Mouse (Mus musculus): ENCODE results near the gene Pex26. TPM values are rescaled to one million over a fixed set of nuclear protein-coding genes. Genes with fewer than 3 reads are reported as not detected.

Gene Pex26
- polyA plus RNA-seq, 1 experiment: 13.6 TPM

DNA sequence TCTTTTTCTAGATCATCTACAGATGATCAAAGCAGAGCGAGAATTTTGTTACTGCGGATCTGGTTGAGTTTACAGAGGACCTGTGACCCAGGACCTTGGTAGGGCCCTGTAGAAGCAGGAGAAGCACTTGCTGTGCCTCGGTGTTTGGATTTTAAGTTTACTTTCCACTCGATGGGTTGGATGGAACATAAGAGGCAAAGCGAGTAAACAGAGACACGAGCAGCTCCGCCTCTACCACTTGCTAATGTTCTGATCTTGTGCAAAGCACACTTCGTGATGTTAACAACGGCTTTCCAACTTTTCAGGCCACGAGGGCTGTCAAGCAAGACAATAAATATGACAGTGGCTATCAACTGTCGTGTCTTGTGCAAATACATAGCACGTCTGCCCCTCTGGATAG, 20.9 kb upstream of the Pex26 start:
- Histone ChIP-seq H3K4me3 (ENCODE audit: low read depth, low read length) (no peak overlapping the region), H3K27me3 (ENCODE audit: control insufficient read depth, insufficient read depth, low read length) (no peaks in the 10 kb centered on the region), H3K36me3 (ENCODE audit: control insufficient read depth, insufficient read depth, low read length) (no peaks in the 10 kb centered on the region), H3K4me1 (ENCODE audit: control insufficient read depth, insufficient read depth, insufficient read length, low read length) (peaks cover 21% of the 10 kb centered on the region), H3K27ac (ENCODE audit: insufficient read depth, low read depth, low read length) (no peak overlapping the region)
- WGBS: 71% methylated on average over 12 of the region's 12 CpGs
- TF ChIP-seq CTCF (IDR thresholded peaks at IDR 0.05; ENCODE audit: extremely low read depth, insufficient read length, insufficient replicate concordance, low read depth, low read length): no peak
- TF ChIP-seq POLR2A (IDR thresholded peaks at IDR 0.05; ENCODE audit: low read depth, low read length): no peak

DNA sequence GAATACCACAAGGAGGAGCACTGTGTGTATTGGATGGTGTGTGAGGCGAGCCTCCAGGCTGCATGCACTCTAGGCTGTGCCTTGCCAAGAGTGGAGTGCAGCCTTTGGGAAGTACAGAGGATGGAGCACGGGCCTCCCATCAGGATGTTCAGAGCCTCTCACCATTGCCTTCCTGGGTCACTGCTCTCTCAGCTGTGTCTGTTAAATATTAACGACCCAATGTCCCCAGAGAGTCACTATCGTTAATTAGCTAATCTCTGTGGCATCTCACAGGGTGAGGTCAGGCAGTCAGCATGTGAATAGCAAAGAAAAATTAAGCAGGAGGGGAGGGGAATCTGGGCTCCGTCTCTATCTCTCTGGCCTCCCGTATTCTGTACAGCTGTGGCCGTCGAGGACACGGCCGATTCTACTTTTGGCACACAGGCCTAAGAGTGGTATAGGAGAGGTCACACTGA, 17.3 kb upstream of the Pex26 start:
- Histone ChIP-seq H3K36me3 (ENCODE audit: control insufficient read depth, insufficient read depth, low read length) (no peaks in the 10 kb centered on the region), H3K27me3 (ENCODE audit: control insufficient read depth, insufficient read depth, low read length) (no peaks in the 10 kb centered on the region), H3K27ac (ENCODE audit: insufficient read depth, low read depth, low read length) (peak overlapping the region; percentile 38), H3K4me3 (ENCODE audit: low read depth, low read length) (peak overlapping the region; percentile 21), H3K4me1 (ENCODE audit: control insufficient read depth, insufficient read depth, insufficient read length, low read length) (peaks cover 15% of the 10 kb centered on the region)
- WGBS: 18% methylated on average over 10 of the region's 10 CpGs
- TF ChIP-seq CTCF (IDR thresholded peaks at IDR 0.05; ENCODE audit: extremely low read depth, insufficient read length, insufficient replicate concordance, low read depth, low read length): no peak

DNA sequence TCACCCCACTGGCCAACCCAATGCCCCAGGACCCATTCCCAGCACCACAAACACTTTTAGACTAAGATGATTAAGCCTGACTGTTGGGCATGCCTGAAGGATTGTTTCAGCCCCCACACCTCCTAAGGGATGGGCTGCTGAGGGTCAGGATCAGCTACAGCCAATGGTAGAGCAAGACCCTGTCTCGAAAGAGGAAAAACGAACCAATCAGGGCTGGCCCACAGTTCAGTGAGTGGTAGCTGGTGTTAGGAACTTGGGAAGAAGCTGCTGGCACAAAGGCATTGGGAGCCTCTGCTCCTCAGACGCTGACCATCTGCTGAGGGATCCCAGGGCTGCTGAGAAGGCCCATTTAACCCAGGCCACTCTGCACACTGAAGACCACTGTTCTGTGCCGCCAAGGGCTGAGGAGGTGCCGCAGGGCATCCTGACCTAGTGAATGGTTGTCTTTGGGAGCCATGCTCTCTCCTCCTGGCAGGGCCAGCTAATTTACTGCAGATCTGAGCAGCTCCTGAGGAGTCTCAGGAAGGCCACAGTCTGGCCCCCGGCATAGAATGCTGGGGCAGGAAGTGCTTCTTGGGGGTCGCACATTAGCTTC, 16.0 kb upstream of the Pex26 start:
- H3K27ac ChIP-seq (ENCODE audit: insufficient read depth, low read depth, low read length): no peak overlapping the region
- H3K36me3 ChIP-seq (ENCODE audit: control insufficient read depth, insufficient read depth, low read length): no peaks in the 10 kb centered on the region
- no peaks in the 10 kb centered on the region for H3K27me3 ChIP-seq (ENCODE audit: control insufficient read depth, insufficient read depth, low read length)
- TF ChIP-seq POLR2A (IDR thresholded peaks at IDR 0.05; ENCODE audit: low read depth, low read length): no peak
- TF ChIP-seq CTCF (IDR thresholded peaks at IDR 0.05; ENCODE audit: extremely low read depth, insufficient read length, insufficient replicate concordance, low read depth, low read length): no peak
- H3K4me1 ChIP-seq (ENCODE audit: control insufficient read depth, insufficient read depth, insufficient read length, low read length): peaks cover 15% of the 10 kb centered on the region
- 91% methylated on average over 7 of the region's 7 CpGs for WGBS
- no peak overlapping the region for H3K4me3 ChIP-seq (ENCODE audit: low read depth, low read length)

DNA sequence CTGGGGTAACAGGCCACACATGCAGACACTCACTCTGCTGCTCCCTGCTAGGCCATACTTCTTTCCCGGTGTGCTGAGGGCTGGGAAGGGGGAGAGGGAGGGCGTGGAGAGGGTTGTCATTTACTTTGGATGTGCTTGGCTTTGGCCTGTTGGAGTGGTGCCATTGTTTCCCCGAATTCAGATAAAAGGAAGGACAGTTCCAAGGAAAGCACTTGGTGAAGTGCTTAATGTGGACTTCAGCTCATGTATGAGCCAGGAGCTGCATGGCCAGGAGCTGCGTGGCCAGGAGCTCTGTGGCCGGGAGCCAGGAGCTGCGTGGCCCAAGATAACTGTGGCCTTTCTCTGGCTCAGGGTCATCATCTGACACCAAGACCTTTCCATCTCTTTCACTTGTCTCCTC, 12.4 kb upstream of the Pex26 start:
- H3K27me3 ChIP-seq (ENCODE audit: control insufficient read depth, insufficient read depth, low read length): no peaks in the 10 kb centered on the region
- H3K4me3 ChIP-seq (ENCODE audit: low read depth, low read length): no peak overlapping the region
- TF ChIP-seq CTCF (IDR thresholded peaks at IDR 0.05; ENCODE audit: extremely low read depth, insufficient read length, insufficient replicate concordance, low read depth, low read length) (no peak), POLR2A (IDR thresholded peaks at IDR 0.05; ENCODE audit: low read depth, low read length) (no peak)
- WGBS: 55% methylated on average over 6 of the region's 6 CpGs
- H3K27ac ChIP-seq (ENCODE audit: insufficient read depth, low read depth, low read length): no peak overlapping the region
- peaks cover 16% of the 10 kb centered on the region for H3K4me1 ChIP-seq (ENCODE audit: control insufficient read depth, insufficient read depth, insufficient read length, low read length)
- no peaks in the 10 kb centered on the region for H3K36me3 ChIP-seq (ENCODE audit: control insufficient read depth, insufficient read depth, low read length)

DNA sequence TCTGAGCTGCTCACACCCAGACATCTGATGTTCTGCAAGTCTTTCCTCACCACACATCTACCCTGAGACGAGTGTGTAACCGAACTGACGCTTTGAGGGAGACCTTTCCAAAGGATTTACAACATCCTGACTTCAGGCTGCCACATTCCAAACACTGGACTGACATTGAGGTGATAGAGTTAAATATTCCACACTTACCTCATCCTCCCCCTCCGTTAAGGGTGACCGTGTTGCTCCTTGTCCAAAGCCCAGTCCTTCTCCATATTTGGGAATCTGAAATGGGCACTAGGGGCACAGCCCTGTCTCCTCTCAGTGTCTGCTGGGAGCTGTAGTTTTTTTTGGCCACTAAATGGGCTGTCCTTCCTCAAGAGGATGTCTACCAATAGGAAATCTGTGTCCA, 10.0 kb upstream of the Pex26 start:
- Histone ChIP-seq H3K27me3 (ENCODE audit: control insufficient read depth, insufficient read depth, low read length) (no peaks in the 10 kb centered on the region), H3K27ac (ENCODE audit: insufficient read depth, low read depth, low read length) (no peak overlapping the region), H3K36me3 (ENCODE audit: control insufficient read depth, insufficient read depth, low read length) (no peaks in the 10 kb centered on the region), H3K4me1 (ENCODE audit: control insufficient read depth, insufficient read depth, insufficient read length, low read length) (peaks cover 22% of the 10 kb centered on the region), H3K4me3 (ENCODE audit: low read depth, low read length) (peak overlapping the region; percentile 24)
- no peak for TF ChIP-seq CTCF (IDR thresholded peaks at IDR 0.05; ENCODE audit: extremely low read depth, insufficient read length, insufficient replicate concordance, low read depth, low read length)
- TF ChIP-seq POLR2A (IDR thresholded peaks at IDR 0.05; ENCODE audit: low read depth, low read length): no peak
- 68% methylated on average over 5 of the region's 5 CpGs for WGBS

DNA sequence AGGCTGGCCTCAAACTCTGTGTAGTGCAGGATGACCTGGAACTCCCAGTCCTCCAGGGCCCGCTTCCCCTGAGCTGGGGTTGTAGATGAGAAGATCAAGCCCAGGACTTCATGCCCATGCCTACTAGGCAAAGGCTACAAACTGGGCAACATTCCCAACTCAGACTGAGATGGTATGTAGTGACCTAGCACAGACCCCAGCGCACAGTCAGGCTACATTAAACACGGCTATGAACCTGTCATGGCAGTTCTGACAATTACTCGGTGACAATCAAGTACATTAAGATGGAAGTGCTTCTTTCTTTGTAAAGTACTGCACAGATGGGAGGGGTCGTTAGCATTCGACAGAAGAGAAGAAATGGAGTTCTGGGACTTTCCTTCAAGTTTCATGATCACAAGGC, 8.7 kb upstream of the Pex26 start:
- H3K4me3 ChIP-seq (ENCODE audit: low read depth, low read length): no peak overlapping the region
- TF ChIP-seq POLR2A (IDR thresholded peaks at IDR 0.05; ENCODE audit: low read depth, low read length): no peak
- no peak for TF ChIP-seq CTCF (IDR thresholded peaks at IDR 0.05; ENCODE audit: extremely low read depth, insufficient read length, insufficient replicate concordance, low read depth, low read length)
- H3K4me1 ChIP-seq (ENCODE audit: control insufficient read depth, insufficient read depth, insufficient read length, low read length): peaks cover 22% of the 10 kb centered on the region
- no peaks in the 10 kb centered on the region for H3K36me3 ChIP-seq (ENCODE audit: control insufficient read depth, insufficient read depth, low read length)
- no peak overlapping the region for H3K27ac ChIP-seq (ENCODE audit: insufficient read depth, low read depth, low read length)
- WGBS: 91% methylated on average over 6 of the region's 6 CpGs
- no peaks in the 10 kb centered on the region for H3K27me3 ChIP-seq (ENCODE audit: control insufficient read depth, insufficient read depth, low read length)

DNA sequence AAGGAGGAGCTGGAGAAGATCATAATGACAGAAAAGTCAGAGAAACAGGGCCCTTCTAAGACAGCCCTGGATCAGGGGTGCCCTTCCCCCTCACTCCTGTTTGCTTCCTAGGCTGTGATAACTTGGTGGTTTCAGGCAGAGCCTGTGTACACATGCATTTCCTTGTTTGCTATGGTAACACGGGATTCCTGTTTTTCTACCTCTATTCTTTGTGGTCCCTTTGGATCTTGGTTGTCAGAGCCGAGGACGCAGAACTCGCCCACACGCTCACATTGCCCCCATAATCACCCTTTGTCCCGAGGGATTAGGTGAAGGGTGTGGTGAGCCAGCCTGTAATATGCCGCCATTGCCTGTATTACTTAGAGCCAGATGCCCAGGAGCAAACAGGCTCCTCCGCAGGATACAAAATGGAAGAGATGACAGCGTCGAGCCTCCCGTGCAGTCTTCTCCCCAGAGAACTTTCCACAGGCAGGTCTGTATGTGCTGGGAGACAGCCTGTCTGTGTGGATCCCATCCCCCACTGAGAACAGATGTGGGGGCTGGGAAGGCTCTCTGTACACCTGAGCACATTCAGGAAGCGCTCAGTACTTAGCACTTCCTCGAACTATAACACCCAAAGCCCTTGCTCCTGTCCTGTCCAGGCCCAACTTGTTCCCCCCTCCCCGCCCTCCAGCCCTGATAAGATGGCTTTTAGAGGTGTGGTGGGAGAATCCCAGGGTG, 7.3 kb upstream of the Pex26 start:
- peak overlapping the region; percentile 98 for H3K27ac ChIP-seq (ENCODE audit: insufficient read depth, low read depth, low read length)

More for the DNA sequence above, 7.3 kb upstream of the Pex26 start:
- TF ChIP-seq POLR2A (IDR thresholded peaks at IDR 0.05; ENCODE audit: low read depth, low read length): no peak
- Histone ChIP-seq H3K36me3 (ENCODE audit: control insufficient read depth, insufficient read depth, low read length) (no peaks in the 10 kb centered on the region), H3K4me3 (ENCODE audit: low read depth, low read length) (peak overlapping the region; percentile 36), H3K4me1 (ENCODE audit: control insufficient read depth, insufficient read depth, insufficient read length, low read length) (peaks cover 18% of the 10 kb centered on the region), H3K27me3 (ENCODE audit: control insufficient read depth, insufficient read depth, low read length) (no peaks in the 10 kb centered on the region)
- 18% methylated on average over 14 of the region's 14 CpGs for WGBS

All from small intestine, adult 2 months (tissue).